Mouse (Mus musculus): ENCODE results near the gene Olfr975. TPM values are rescaled to one million over a fixed set of nuclear protein-coding genes. Genes with fewer than 3 reads are reported as not detected.
"Not testable (repeated sequence)": the region's sequence is repeated elsewhere in the genome, so short reads cannot be mapped to it uniquely, and the experiment has no call there.

Gene Olfr975
- polyA plus RNA-seq (2015; fragmentation: Nextera tagmentation; extraction: Ambion mirVana), result not detected in 2 replicates

DNA sequence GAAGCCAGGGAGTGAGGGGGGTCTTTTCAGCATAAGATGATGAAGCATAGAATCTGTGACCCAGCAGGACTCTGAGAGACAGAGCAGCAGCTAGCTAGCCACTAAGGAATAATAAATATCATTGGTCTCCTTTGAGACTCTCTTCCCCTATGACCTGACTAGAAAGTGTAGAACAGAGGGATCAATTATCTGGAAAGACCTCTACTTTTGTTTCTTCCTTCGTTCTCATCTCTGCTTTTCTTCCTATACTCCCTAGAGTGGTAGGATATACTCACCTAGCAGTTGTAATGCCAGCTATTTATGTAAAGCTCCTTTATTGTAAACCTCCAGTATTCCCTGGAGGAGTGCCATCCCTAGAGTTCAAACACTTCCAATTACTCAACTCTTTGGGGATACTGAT is at the start of gene Olfr975:
Olfr975 (minus strand) TSS at position 101 of the 400 bp plus-strand sequence.
- Histone ChIP-seq H3K4me2 (no peak within 1 kb of the TSS), H3K9me3 (no peaks in the 10 kb centered on the region), H3K27me3 (replicated peaks) (no peaks in the 10 kb centered on the region), H3K4me1 (no peaks in the 10 kb centered on the region), H3K27ac (replicated peaks) (no peak within 1 kb of the TSS), H3K36me3 (no peaks in the 10 kb centered on the region), H3K4me3 (no peak within 1 kb of the TSS), H3K9ac (no peak within 1 kb of the TSS)
- no peak for ATAC-seq (ENCODE audit: extremely low read depth, insufficient number of reproducible peaks, low FRiP score, low TSS enrichment)
- WGBS, result 48% methylated on average over 1 of the region's 1 CpGs

DNA sequence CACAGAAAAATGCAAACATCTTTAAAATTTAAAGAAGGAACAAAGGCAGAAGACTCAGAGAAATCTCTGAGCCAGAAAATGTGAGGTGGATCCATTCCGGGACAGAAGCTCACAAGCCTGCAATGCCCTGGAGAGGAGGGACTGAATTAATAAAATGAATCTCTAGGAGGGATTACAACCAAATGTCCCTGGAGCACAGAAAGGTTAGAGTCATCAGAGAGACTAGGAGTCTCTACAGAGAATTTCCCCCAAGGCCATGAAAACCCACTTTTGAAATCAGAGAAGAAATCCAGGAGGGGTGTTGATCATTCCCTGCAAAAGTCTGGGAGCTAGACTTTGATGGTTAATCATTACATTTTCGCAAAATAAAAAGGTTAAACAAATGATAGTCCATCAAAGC is 40.0 kb upstream of the Olfr975 start, which contains the start of gene Olfr978:
Olfr978 (plus strand) TSS at position 301 of the 400 bp plus-strand sequence.
- WGBS, result 75% methylated on average over 2 of the region's 2 CpGs

DNA sequence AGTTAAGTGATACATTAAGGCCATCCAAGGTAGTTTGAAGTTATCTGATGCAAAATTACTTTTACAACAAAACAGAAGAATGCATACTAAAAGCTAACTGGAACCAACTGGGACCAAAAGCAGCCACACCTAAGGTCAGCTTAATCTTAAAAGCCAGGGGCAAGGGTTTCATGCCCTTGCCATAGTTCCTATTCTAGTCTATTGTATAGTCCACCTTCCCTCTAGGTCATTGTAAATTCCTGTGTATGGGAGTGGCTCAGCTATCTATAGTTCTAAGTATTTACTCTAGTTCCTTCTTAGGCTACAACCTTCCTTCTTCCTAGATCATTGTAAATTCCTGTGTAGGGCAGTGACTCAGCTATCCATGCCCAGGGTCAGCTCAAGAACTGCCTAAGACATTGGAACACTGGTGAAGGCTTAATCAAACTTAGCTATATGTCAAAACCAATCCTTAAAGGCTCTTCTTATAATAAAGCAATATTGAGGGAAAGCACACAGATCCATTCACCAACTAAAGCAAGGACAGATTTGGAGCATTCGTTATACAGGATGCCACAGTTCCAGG is 24.8 kb upstream of the Olfr975 start:
- not testable (repeated sequence) for H3K27ac ChIP-seq (replicated peaks); H3K9me3 ChIP-seq; H3K36me3 ChIP-seq; H3K27me3 ChIP-seq (replicated peaks); H3K4me1 ChIP-seq; H3K4me3 ChIP-seq; H3K4me2 ChIP-seq; ATAC-seq (ENCODE audit: extremely low read depth, insufficient number of reproducible peaks, low FRiP score, low TSS enrichment); H3K9ac ChIP-seq
- 61% methylated on average over 1 of the region's 1 CpGs for WGBS

More for the DNA sequence above, 40.0 kb upstream of the Olfr975 start, which contains the start of gene Olfr978:
- no peaks in the 10 kb centered on the region for H3K4me1 ChIP-seq
- no peaks in the 10 kb centered on the region for H3K27me3 ChIP-seq (replicated peaks)
- no peak within 1 kb of the TSS for H3K4me3 ChIP-seq
- no peak within 1 kb of the TSS for H3K27ac ChIP-seq (replicated peaks)
- H3K36me3 ChIP-seq, result no peaks in the 10 kb centered on the region
- no peak for ATAC-seq (ENCODE audit: extremely low read depth, insufficient number of reproducible peaks, low FRiP score, low TSS enrichment)
- H3K9me3 ChIP-seq, result no peaks in the 10 kb centered on the region
- no peak within 1 kb of the TSS for H3K4me2 ChIP-seq
- no peak within 1 kb of the TSS for H3K9ac ChIP-seq

DNA sequence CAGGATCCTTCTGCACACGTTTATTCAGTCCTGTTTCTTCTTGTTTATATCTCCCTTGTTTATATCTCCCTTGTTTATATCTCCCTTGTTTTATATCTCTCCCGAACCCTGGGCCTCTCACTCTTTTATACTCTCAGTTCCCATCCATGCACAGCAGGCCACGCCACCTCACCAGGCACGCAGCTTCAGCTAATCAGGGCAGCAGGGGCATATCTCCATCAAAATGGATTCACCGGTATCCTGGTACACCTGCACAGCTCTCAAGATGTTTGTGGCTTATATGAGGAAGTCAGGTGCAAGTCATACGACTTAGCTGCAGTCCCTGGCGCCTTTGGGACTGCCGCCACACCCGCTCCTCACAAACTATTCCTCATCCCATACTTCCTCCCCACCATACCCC is 9.2 kb upstream of the Olfr975 start, which contains the start of gene Olfr976:
Olfr976 (minus strand) TSS at position 101 of the 400 bp plus-strand sequence.
- not testable (repeated sequence) for H3K4me3 ChIP-seq; H3K27ac ChIP-seq (replicated peaks); H3K9me3 ChIP-seq; H3K27me3 ChIP-seq (replicated peaks); ATAC-seq (ENCODE audit: extremely low read depth, insufficient number of reproducible peaks, low FRiP score, low TSS enrichment); H3K4me2 ChIP-seq; H3K4me1 ChIP-seq; H3K9ac ChIP-seq; H3K36me3 ChIP-seq
- WGBS, result 73% methylated on average over 6 of the region's 9 CpGs

DNA sequence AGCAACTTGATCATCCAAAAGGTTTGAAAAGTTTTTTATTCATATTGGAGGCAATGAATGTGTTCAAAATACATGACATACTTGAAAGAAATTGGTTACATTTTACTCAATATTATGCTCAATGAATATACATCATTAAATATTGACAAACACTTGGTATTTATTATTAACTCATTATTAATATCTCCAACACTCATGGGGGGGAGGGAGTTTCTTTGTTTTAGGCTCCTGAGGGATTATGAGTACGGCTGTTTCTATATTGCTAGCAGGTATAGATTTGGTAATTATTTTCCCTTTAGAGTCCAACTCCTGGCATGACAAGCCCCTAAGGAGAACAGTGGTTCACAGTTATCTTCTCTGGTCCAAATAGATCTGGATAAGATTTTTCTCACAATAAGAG is 14.6 kb downstream of the Olfr975 start, which contains the start of gene Olfr974:
Olfr974 (plus strand) TSS at position 301 of the 400 bp plus-strand sequence.
- 65% methylated on average over 1 of the region's 1 CpGs for WGBS

DNA sequence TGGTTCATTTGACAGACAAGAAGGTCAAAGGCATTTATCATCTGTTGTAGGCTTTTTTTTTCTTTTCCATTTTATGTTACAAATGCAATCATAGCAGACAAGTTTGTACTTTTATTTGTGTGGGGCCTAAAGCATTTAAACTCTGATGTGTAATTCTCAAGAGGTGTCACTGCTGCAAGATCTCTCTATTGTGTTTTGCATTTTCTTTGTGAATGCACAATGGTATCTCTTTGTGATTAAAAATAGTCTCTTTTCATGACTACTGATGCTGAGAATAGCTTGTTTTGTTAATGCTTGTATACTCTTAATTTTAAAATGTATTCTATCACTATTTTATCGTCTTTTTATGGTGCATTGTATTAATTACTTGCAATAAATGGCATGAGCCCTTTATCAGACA is 23.0 kb downstream of the Olfr975 start:
- not testable (repeated sequence) for H3K4me3 ChIP-seq; ATAC-seq (ENCODE audit: extremely low read depth, insufficient number of reproducible peaks, low FRiP score, low TSS enrichment); H3K4me2 ChIP-seq; H3K36me3 ChIP-seq; H3K4me1 ChIP-seq; H3K9me3 ChIP-seq; H3K27ac ChIP-seq (replicated peaks); H3K9ac ChIP-seq; H3K27me3 ChIP-seq (replicated peaks)
- WGBS, result 58% methylated on average over 1 of the region's 1 CpGs

More for the DNA sequence above, 14.6 kb downstream of the Olfr975 start, which contains the start of gene Olfr974:
- ATAC-seq (ENCODE audit: extremely low read depth, insufficient number of reproducible peaks, low FRiP score, low TSS enrichment), result no peak
- H3K27me3 ChIP-seq (replicated peaks), result no peaks in the 10 kb centered on the region
- H3K4me3 ChIP-seq, result no peak within 1 kb of the TSS
- no peaks in the 10 kb centered on the region for H3K36me3 ChIP-seq
- H3K9me3 ChIP-seq, result no peaks in the 10 kb centered on the region
- no peak within 1 kb of the TSS for H3K9ac ChIP-seq
- H3K4me1 ChIP-seq, result no peaks in the 10 kb centered on the region
- H3K27ac ChIP-seq (replicated peaks), result no peak within 1 kb of the TSS
- no peak within 1 kb of the TSS for H3K4me2 ChIP-seq

DNA sequence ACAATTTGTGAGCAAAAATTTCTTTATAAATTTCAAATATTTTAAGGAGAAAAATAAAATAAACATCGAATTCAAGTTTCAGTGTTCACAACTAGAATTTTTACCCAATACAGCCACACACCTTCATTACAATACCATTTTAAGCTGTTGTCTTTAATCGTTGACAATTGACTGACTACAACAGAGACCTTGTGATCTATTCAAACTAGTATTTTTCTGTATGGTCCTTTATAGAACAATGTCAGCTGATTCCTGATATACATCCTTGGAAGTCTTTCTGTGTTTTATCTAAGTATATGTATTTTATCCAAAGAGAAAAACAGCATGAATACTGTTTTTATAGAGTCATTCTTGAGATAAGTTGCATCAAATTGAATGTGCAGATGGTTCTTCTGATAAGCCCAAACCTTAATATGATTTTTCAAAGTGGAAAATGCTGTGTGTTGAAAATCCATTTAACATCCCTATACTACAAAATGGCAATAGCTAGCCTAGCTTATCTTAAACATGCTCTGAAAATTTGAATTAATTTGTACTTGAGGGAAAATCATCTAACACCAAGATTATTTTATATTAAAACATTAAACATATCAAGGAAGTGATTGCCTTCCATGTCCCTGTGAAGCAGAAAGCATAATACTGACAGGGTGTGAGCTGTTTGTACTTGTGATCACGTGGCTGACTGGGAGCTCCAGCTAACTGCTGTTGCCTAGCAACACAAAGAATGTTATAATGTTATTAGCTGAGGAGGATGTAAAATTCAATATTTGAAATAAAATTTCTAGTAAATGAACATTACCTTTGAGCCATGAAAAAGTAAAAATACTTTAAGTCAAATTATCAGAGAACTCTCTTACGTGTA is 23.6 kb downstream of the Olfr975 start:
- not testable (repeated sequence) for ATAC-seq (ENCODE audit: extremely low read depth, insufficient number of reproducible peaks, low FRiP score, low TSS enrichment); H3K27me3 ChIP-seq (replicated peaks); H3K4me2 ChIP-seq; H3K4me1 ChIP-seq; H3K36me3 ChIP-seq; H3K27ac ChIP-seq (replicated peaks); H3K4me3 ChIP-seq; H3K9ac ChIP-seq; H3K9me3 ChIP-seq
- no CpG with 5 or more reads among the region's 4 CpGs for WGBS

DNA sequence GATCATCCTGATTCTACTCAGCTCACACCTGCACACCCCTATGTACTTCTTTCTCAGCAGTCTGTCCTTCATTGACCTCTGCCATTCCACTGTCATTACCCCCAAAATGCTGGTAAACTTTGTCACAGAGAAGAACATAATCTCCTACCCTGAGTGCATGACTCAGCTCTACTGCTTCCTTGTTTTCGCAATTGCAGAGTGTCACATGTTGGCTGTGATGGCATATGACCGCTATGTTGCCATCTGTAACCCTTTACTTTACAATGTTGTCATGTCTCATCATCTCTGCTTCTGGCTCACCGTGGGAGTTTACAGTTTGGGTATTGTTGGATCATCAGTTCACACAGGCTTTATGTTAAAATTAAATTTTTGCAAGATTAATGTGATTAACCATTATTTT is 41.9 kb downstream of the Olfr975 start:
- no peak overlapping the region for H3K27ac ChIP-seq (replicated peaks)
- no peaks in the 10 kb centered on the region for H3K36me3 ChIP-seq
- 71% methylated on average over 3 of the region's 3 CpGs for WGBS
- ATAC-seq (ENCODE audit: extremely low read depth, insufficient number of reproducible peaks, low FRiP score, low TSS enrichment), result no peak
- H3K4me1 ChIP-seq, result no peaks in the 10 kb centered on the region
- no peak overlapping the region for H3K4me3 ChIP-seq
- no peak overlapping the region for H3K9ac ChIP-seq
- no peaks in the 10 kb centered on the region for H3K27me3 ChIP-seq (replicated peaks)
- no peaks in the 10 kb centered on the region for H3K9me3 ChIP-seq
- H3K4me2 ChIP-seq, result no peak overlapping the region

DNA sequence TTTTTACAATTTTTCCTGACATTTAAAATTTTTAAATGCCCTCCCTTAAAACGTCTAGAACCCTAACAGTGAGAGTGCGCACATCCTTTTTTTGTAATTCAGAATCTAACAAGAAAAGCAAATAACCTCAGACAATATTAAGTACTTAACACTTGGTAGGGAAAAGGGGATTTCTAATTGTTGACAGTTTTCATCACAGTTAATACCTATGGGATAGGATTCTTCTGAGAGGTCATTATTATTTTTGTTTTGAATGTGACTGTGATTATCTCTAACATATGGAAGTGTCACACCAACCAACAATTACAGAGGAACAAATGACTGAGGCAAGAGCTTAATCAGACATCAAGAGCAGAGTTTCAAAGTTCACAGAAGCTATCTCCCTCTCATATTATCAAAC is 44.8 kb downstream of the Olfr975 start, which contains the start of gene Olfr229:
Olfr229 (plus strand) TSS at position 301 of the 400 bp plus-strand sequence.
- Histone ChIP-seq H3K9me3 (no peaks in the 10 kb centered on the region), H3K27me3 (replicated peaks) (no peaks in the 10 kb centered on the region), H3K9ac (no peak within 1 kb of the TSS), H3K4me2 (no peak within 1 kb of the TSS), H3K4me1 (no peaks in the 10 kb centered on the region), H3K4me3 (no peak within 1 kb of the TSS), H3K36me3 (no peaks in the 10 kb centered on the region), H3K27ac (replicated peaks) (no peak within 1 kb of the TSS)
- no peak for ATAC-seq (ENCODE audit: extremely low read depth, insufficient number of reproducible peaks, low FRiP score, low TSS enrichment)
- 56% methylated on average over 2 of the region's 2 CpGs for WGBS

DNA sequence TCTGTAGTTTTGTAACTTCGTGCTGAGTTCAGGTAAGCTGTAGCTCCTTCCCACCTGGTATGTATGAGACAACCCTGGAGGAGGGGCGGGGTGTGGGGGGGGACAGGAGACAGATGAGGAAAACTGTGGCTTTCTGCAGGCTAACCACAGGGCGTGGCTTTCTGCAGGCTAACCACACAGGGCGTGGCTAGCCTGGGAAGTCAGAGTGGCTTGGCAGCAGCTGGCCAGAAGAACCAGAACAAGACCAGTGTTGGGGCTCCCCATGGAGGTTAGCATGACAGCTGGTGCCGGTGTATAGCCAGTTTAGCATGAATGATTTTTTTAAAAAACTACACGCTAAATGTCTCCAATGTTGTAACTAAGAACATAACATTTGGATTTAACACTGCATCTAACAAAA is 46.7 kb downstream of the Olfr975 start:
- WGBS, result 63% methylated on average over 6 of the region's 6 CpGs

More for the DNA sequence above, 46.7 kb downstream of the Olfr975 start:
- no peak overlapping the region for H3K9ac ChIP-seq
- H3K27ac ChIP-seq (replicated peaks), result no peak overlapping the region
- no peak for ATAC-seq (ENCODE audit: extremely low read depth, insufficient number of reproducible peaks, low FRiP score, low TSS enrichment)
- H3K4me1 ChIP-seq, result no peaks in the 10 kb centered on the region
- H3K36me3 ChIP-seq, result no peaks in the 10 kb centered on the region
- H3K9me3 ChIP-seq, result no peaks in the 10 kb centered on the region
- H3K4me3 ChIP-seq, result no peak overlapping the region
- no peak overlapping the region for H3K4me2 ChIP-seq
- no peaks in the 10 kb centered on the region for H3K27me3 ChIP-seq (replicated peaks)

All from heart, embryonic 13.5 days (tissue).